Mouse (Mus musculus) erythroid progenitor cell, adult 5-6 weeks (primary cell): Measurements from ENCODE around the gene Rhot1. TPM values are rescaled to one million over a fixed set of nuclear protein-coding genes. Genes with fewer than 3 reads are reported as not detected.
A peak's percentile ranks its signal among the peaks of the same experiment; 100 is the strongest.

Source experiments
- ATAC-seq: replicated peaks from 2 replicates; pipeline ENCODE4 v1.8.0; 2016; ENCODE audit warnings: moderate number of reproducible peaks, mild to moderate bottlenecking, moderate TSS enrichment, inconsistent platforms; ENCODE audit not compliant: poor library complexity, low FRiP score, severe bottlenecking
- total RNA-seq, 2 experiments: library from RNA; stranded (forward) in 1 of 2; stranded (reverse) in 1 of 2; fragments of 150-400 nt in 1 of 2; fragments of 186-747, 209-891 nt in 1 of 2; gene quantifications; 2 replicates each; pipeline versions ENCODE4 v1.2.3 to v1.2.4; 2015 to 2017; ENCODE audit warnings: low replicate concordance in 2 of 2

Rhot1 gene
- total RNA-seq, 2 experiments from 2014 or later: 3.4 to 10.1 TPM

GRCm38 (mm10) chr11:80275011-80275410 lies 66.2 kb downstream of the Rhot1 start:
- no peak for ATAC-seq

GRCm38 (mm10) chr11:80278054-80278453 lies 69.2 kb downstream of the Rhot1 start:
- ATAC-seq: no peak

GRCm38 (mm10) chr11:80283786-80284185 lies 75.0 kb downstream of the Rhot1 start:
- no peak for ATAC-seq

- ATAC-seq: no peak
Measured at GRCm38 (mm10) chr11:80284641-80285040, 75.8 kb downstream of the Rhot1 start.

GRCm38 (mm10) chr11:80287150-80287549 lies 78.3 kb downstream of the Rhot1 start:
- peak; percentile 76; the same call in 1 of the 2 replicates for ATAC-seq

- ATAC-seq: no peak
Measured at GRCm38 (mm10) chr11:80289701-80290445, 81.1 kb downstream of the Rhot1 start.

- no peak for ATAC-seq
Measured at GRCm38 (mm10) chr11:80291004-80291403, 82.2 kb downstream of the Rhot1 start.

- ATAC-seq: no peak
Measured at GRCm38 (mm10) chr11:80292463-80292862, 83.6 kb downstream of the Rhot1 start.

- ATAC-seq: no peak
Measured at GRCm38 (mm10) chr11:80295066-80295465, 86.2 kb downstream of the Rhot1 start.

- no peak for ATAC-seq
Measured at GRCm38 (mm10) chr11:80295785-80296184, 87.0 kb downstream of the Rhot1 start.

- no peak for ATAC-seq
Measured at GRCm38 (mm10) chr11:80299513-80300235, 90.9 kb downstream of the Rhot1 start.

GRCm38 (mm10) chr11:80300551-80301315 lies 91.9 kb downstream of the Rhot1 start, which contains the start of gene Rhbdl3:
Gene Rhbdl3 (plus strand): TSS chr11:80300912.
- ATAC-seq: no peak

- ATAC-seq: no peak
Measured at GRCm38 (mm10) chr11:80301316-80302045, 92.7 kb downstream of the Rhot1 start.

GRCm38 (mm10) chr11:80302046-80302390 lies 93.2 kb downstream of the Rhot1 start:
- no peak for ATAC-seq

- no peak for ATAC-seq
Measured at GRCm38 (mm10) chr11:80302536-80302935, 93.7 kb downstream of the Rhot1 start.

GRCm38 (mm10) chr11:80303746-80304145 lies 94.9 kb downstream of the Rhot1 start:
- no peak for ATAC-seq

GRCm38 (mm10) chr11:80304846-80305245 lies 96.0 kb downstream of the Rhot1 start:
- no peak for ATAC-seq

- ATAC-seq: no peak
Measured at GRCm38 (mm10) chr11:80308537-80308936, 99.7 kb downstream of the Rhot1 start.

GRCm38 (mm10) chr11:80311271-80311670 lies 102.5 kb downstream of the Rhot1 start:
- ATAC-seq: no peak

- no peak for ATAC-seq
Measured at GRCm38 (mm10) chr11:80312049-80312448, 103.2 kb downstream of the Rhot1 start.
